Mouse (Mus musculus): ENCODE measurements around the gene Dbi. TPM values are rescaled to one million over a fixed set of nuclear protein-coding genes. Genes with fewer than 3 reads are reported as not detected.

The Dbi gene
- total and polyA plus RNA-seq, 3 experiments = 14.5 to 652 (median 118) TPM

GRCm38 (mm10) chr1:120140144-120140693 lies 19.3 kb upstream of the Dbi start:
- H3K4me3 ChIP-seq (ENCODE audit: low read depth, low read length) = no peak overlapping the region
- H3K27me3 ChIP-seq (ENCODE audit: insufficient read depth, low read length) = no peaks in the 10 kb centered on the region
- H3K36me3 ChIP-seq (replicated peaks) = peaks cover 20% of the 10 kb centered on the region
- H3K9me3 ChIP-seq (replicated peaks) = no peaks in the 10 kb centered on the region
- no peak for TF ChIP-seq CTCF (IDR thresholded peaks at IDR 0.05; ENCODE audit: low read depth, low read length)
- TF ChIP-seq GATA1 (IDR thresholded peaks at IDR 0.05; ENCODE audit: borderline replicate concordance, low read length) = no peak
- TF ChIP-seq TAL1 (conservative IDR thresholded peaks at IDR 0.05; ENCODE audit: low read depth, low read length) = no peak
- TF ChIP-seq POLR2AphosphoS5 (IDR thresholded peaks at IDR 0.05; ENCODE audit: insufficient replicate concordance, low read depth, low read length) = no peak
- no peak for TF ChIP-seq GATA2 (IDR thresholded peaks at IDR 0.05; ENCODE audit: borderline replicate concordance, low read depth, low read length)
- no peak for DNase-seq (ENCODE audit: low spot score)
- no peak for ATAC-seq (ENCODE audit: extremely low read depth, insufficient number of reproducible peaks, low FRiP score, poor library complexity, severe bottlenecking)
- H3K4me1 ChIP-seq (ENCODE audit: insufficient read depth, low read depth, low read length) = peaks cover 9% of the 10 kb centered on the region

GRCm38 (mm10) chr1:120138923-120139540 lies 18.2 kb upstream of the Dbi start:
- TF ChIP-seq GATA2 (IDR thresholded peaks at IDR 0.05; ENCODE audit: borderline replicate concordance, low read depth, low read length) (no peak), CTCF (IDR thresholded peaks at IDR 0.05; ENCODE audit: low read depth, low read length) (no peak)

GRCm38 (mm10) chr1:120135934-120136786 lies 15.3 kb upstream of the Dbi start:
- Histone ChIP-seq H3K4me1 (ENCODE audit: insufficient read depth, low read depth, low read length) (peaks cover 6% of the 10 kb centered on the region), H3K4me3 (ENCODE audit: low read depth, low read length) (no peak overlapping the region), H3K27me3 (ENCODE audit: insufficient read depth, low read length) (no peaks in the 10 kb centered on the region), H3K9me3 (replicated peaks) (no peaks in the 10 kb centered on the region), H3K36me3 (replicated peaks) (peaks cover 27% of the 10 kb centered on the region)
- ATAC-seq (ENCODE audit: extremely low read depth, insufficient number of reproducible peaks, low FRiP score, poor library complexity, severe bottlenecking) (peak; percentile 69), DNase-seq (ENCODE audit: low spot score) (no peak)
- no peak for TF ChIP-seq GATA2 (IDR thresholded peaks at IDR 0.05; ENCODE audit: borderline replicate concordance, low read depth, low read length)
- no peak for TF ChIP-seq CTCF (IDR thresholded peaks at IDR 0.05; ENCODE audit: low read depth, low read length)
- TF ChIP-seq TAL1 (conservative IDR thresholded peaks at IDR 0.05; ENCODE audit: low read depth, low read length) = no peak
- TF ChIP-seq POLR2AphosphoS5 (IDR thresholded peaks at IDR 0.05; ENCODE audit: insufficient replicate concordance, low read depth, low read length) = no peak
- no peak for TF ChIP-seq GATA1 (IDR thresholded peaks at IDR 0.05; ENCODE audit: borderline replicate concordance, low read length)

More at GRCm38 (mm10) chr1:120138923-120139540, 18.2 kb upstream of the Dbi start:
- Histone ChIP-seq H3K9me3 (replicated peaks) (no peaks in the 10 kb centered on the region), H3K36me3 (replicated peaks) (peaks cover 21% of the 10 kb centered on the region), H3K27me3 (ENCODE audit: insufficient read depth, low read length) (no peaks in the 10 kb centered on the region), H3K4me1 (ENCODE audit: insufficient read depth, low read depth, low read length) (peaks cover 9% of the 10 kb centered on the region), H3K4me3 (ENCODE audit: low read depth, low read length) (no peak overlapping the region)
- ATAC-seq (ENCODE audit: extremely low read depth, insufficient number of reproducible peaks, low FRiP score, poor library complexity, severe bottlenecking) = no peak
- DNase-seq (ENCODE audit: low spot score) = no peak

- Histone ChIP-seq H3K9me3 (replicated peaks) (no peaks in the 10 kb centered on the region), H3K4me3 (ENCODE audit: low read depth, low read length) (no peak overlapping the region), H3K27me3 (ENCODE audit: insufficient read depth, low read length) (no peaks in the 10 kb centered on the region), H3K4me1 (ENCODE audit: insufficient read depth, low read depth, low read length) (peaks cover 6% of the 10 kb centered on the region), H3K36me3 (replicated peaks) (peaks cover 51% of the 10 kb centered on the region)
- TF ChIP-seq GATA2 (IDR thresholded peaks at IDR 0.05; ENCODE audit: borderline replicate concordance, low read depth, low read length) = no peak
- TF ChIP-seq POLR2AphosphoS5 (IDR thresholded peaks at IDR 0.05; ENCODE audit: insufficient replicate concordance, low read depth, low read length) = no peak
- no peak for TF ChIP-seq TAL1 (conservative IDR thresholded peaks at IDR 0.05; ENCODE audit: low read depth, low read length)
- no peak for TF ChIP-seq CTCF (IDR thresholded peaks at IDR 0.05; ENCODE audit: low read depth, low read length)
- TF ChIP-seq GATA1 (IDR thresholded peaks at IDR 0.05; ENCODE audit: borderline replicate concordance, low read length) = no peak
- no peak for DNase-seq (ENCODE audit: low spot score)
- no peak for ATAC-seq (ENCODE audit: extremely low read depth, insufficient number of reproducible peaks, low FRiP score, poor library complexity, severe bottlenecking)
Observed at GRCm38 (mm10) chr1:120132376-120132775, 11.5 kb upstream of the Dbi start.

GRCm38 (mm10) chr1:120126318-120126717 lies 5.4 kb upstream of the Dbi start:
- DNase-seq (ENCODE audit: low spot score) (no peak), ATAC-seq (ENCODE audit: extremely low read depth, insufficient number of reproducible peaks, low FRiP score, poor library complexity, severe bottlenecking) (no peak)
- no peak overlapping the region for H3K4me3 ChIP-seq (ENCODE audit: low read depth, low read length)

GRCm38 (mm10) chr1:120125471-120125870 lies 4.6 kb upstream of the Dbi start:
- TF ChIP-seq CTCF (IDR thresholded peaks at IDR 0.05; ENCODE audit: low read depth, low read length) (no peak), GATA1 (IDR thresholded peaks at IDR 0.05; ENCODE audit: borderline replicate concordance, low read length) (no peak), GATA2 (IDR thresholded peaks at IDR 0.05; ENCODE audit: borderline replicate concordance, low read depth, low read length) (no peak), TAL1 (conservative IDR thresholded peaks at IDR 0.05; ENCODE audit: low read depth, low read length) (no peak), POLR2AphosphoS5 (IDR thresholded peaks at IDR 0.05; ENCODE audit: insufficient replicate concordance, low read depth, low read length) (no peak)
- Histone ChIP-seq H3K27me3 (ENCODE audit: insufficient read depth, low read length) (no peaks in the 10 kb centered on the region), H3K9me3 (replicated peaks) (no peaks in the 10 kb centered on the region), H3K36me3 (replicated peaks) (peaks cover 47% of the 10 kb centered on the region), H3K4me1 (ENCODE audit: insufficient read depth, low read depth, low read length) (peaks cover 51% of the 10 kb centered on the region), H3K4me3 (ENCODE audit: low read depth, low read length) (no peak overlapping the region)
- ATAC-seq (ENCODE audit: extremely low read depth, insufficient number of reproducible peaks, low FRiP score, poor library complexity, severe bottlenecking) = no peak
- no peak for DNase-seq (ENCODE audit: low spot score)

More at GRCm38 (mm10) chr1:120126318-120126717, 5.4 kb upstream of the Dbi start:
- Histone ChIP-seq H3K36me3 (replicated peaks) (peaks cover 52% of the 10 kb centered on the region), H3K9me3 (replicated peaks) (no peaks in the 10 kb centered on the region), H3K27me3 (ENCODE audit: insufficient read depth, low read length) (no peaks in the 10 kb centered on the region), H3K4me1 (ENCODE audit: insufficient read depth, low read depth, low read length) (peaks cover 48% of the 10 kb centered on the region)
- TF ChIP-seq CTCF (IDR thresholded peaks at IDR 0.05; ENCODE audit: low read depth, low read length) = no peak
- no peak for TF ChIP-seq GATA2 (IDR thresholded peaks at IDR 0.05; ENCODE audit: borderline replicate concordance, low read depth, low read length)
- no peak for TF ChIP-seq TAL1 (conservative IDR thresholded peaks at IDR 0.05; ENCODE audit: low read depth, low read length)
- TF ChIP-seq GATA1 (IDR thresholded peaks at IDR 0.05; ENCODE audit: borderline replicate concordance, low read length) = no peak
- no peak for TF ChIP-seq POLR2AphosphoS5 (IDR thresholded peaks at IDR 0.05; ENCODE audit: insufficient replicate concordance, low read depth, low read length)

Measured in G1E (cell line).